Mouse (Mus musculus) stomach, embryonic 15.5 days (tissue): Measurements from ENCODE around the gene Slc39a2. TPM values are rescaled to one million over a fixed set of nuclear protein-coding genes. Genes with fewer than 3 reads are reported as not detected.

Source experiments
- ATAC-seq: fragments of 200-750 bp; cut with Nextera tagmentation; 2 replicates; pipeline ENCODE4 v1.8.0; 2017; ENCODE audit warnings: low read depth, moderate number of reproducible peaks, moderate TSS enrichment; ENCODE audit not compliant: insufficient read depth, low FRiP score
- H3K27ac ChIP-seq: fragments of 300-500 bp; sonication (generic); 2 replicates; pipeline ENCODE4 v1.5.1; 2015; ENCODE audit warnings: mild to moderate bottlenecking, inconsistent platforms
- H3K27me3 ChIP-seq: fragments of 300-500 bp; sonication (generic); replicated peaks from 2 replicates; pipeline ENCODE4 v1.6.1; 2015; ENCODE audit warnings: inconsistent platforms
- H3K36me3 ChIP-seq: fragments of 300-500 bp; sonication (generic); 2 replicates; pipeline ENCODE4 v1.6.1; 2015; ENCODE audit warnings: inconsistent platforms
- H3K4me1 ChIP-seq: fragments of 300-500 bp; sonication (generic); 2 replicates; pipeline ENCODE4 v1.6.1; 2015; ENCODE audit warnings: inconsistent platforms
- H3K4me2 ChIP-seq: fragments of 300-500 bp; sonication (generic); 2 replicates; pipeline ENCODE4 v1.6.1; 2015; ENCODE audit warnings: mild to moderate bottlenecking, inconsistent platforms
- H3K4me3 ChIP-seq: fragments of 300-500 bp; sonication (generic); replicated peaks from 2 replicates; pipeline ENCODE4 v1.5.1; 2015; ENCODE audit warnings: inconsistent platforms
- H3K9ac ChIP-seq: fragments of 300-500 bp; sonication (generic); 2 replicates; pipeline ENCODE4 v1.6.1; 2015; ENCODE audit warnings: inconsistent platforms
- H3K9me3 ChIP-seq: fragments of 300-500 bp; sonication (generic); 2 replicates; pipeline ENCODE4 v1.6.1; 2016; ENCODE audit warnings: inconsistent platforms
- WGBS: fragments of 180-500 bp; shearing (Covaris S2); methylation state at CpG from one replicate; pipeline ENCODE4 v1.1.7; 2015; 5-methylcytosine and 5-hydroxymethylcytosine counted together
- polyA plus RNA-seq: library from polyadenylated mRNA; unstranded; fragments of >200 nt; fragmentation: Nextera tagmentation; extraction: Ambion mirVana; gene quantifications from 2 replicates; pipeline ENCODE4 v1.2.1, GENCODE M21; 2015

Slc39a2 gene
- polyA plus RNA-seq, 1 experiment from 2014 or later = 0.73 TPM

GRCm38 (mm10) chr14:51884598-51885331 is 7.9 kb upstream of the Slc39a2 start, which contains the start of gene Mettl17:
Mettl17 (plus strand) TSS chr14:51884842.
- Histone ChIP-seq H3K27me3 (no peaks in the 10 kb centered on the region), H3K4me3 (peak within 1 kb of the TSS; percentile 71), H3K4me1 (peaks cover 11% of the 10 kb centered on the region; the same call in 1 of the 2 replicates), H3K36me3 (peaks cover 29% of the 10 kb centered on the region; the same call in 1 of the 2 replicates), H3K9me3 (no peaks in the 10 kb centered on the region), H3K9ac (peak within 1 kb of the TSS; percentile 46; the same call in 1 of the 2 replicates), H3K4me2 (peak within 1 kb of the TSS; percentile 74), H3K27ac (peak within 1 kb of the TSS; percentile 84)
- peak; percentile 96 for ATAC-seq
- 0% methylated on average over 43 of the region's 43 CpGs for WGBS

- no peak for ATAC-seq
- peak overlapping the region; percentile 71; the same call in 1 of the 2 replicates for H3K4me3 ChIP-seq
- WGBS = 69% methylated on average over 6 of the region's 6 CpGs
- peaks cover 40% of the 10 kb centered on the region for H3K36me3 ChIP-seq
- no peaks in the 10 kb centered on the region for H3K9me3 ChIP-seq
- H3K4me2 ChIP-seq = peak overlapping the region; percentile 74
- no peaks in the 10 kb centered on the region for H3K27me3 ChIP-seq
- H3K4me1 ChIP-seq = peaks cover 11% of the 10 kb centered on the region; the same call in 1 of the 2 replicates
- no peak overlapping the region for H3K27ac ChIP-seq
- H3K9ac ChIP-seq = no peak overlapping the region
Measured at GRCm38 (mm10) chr14:51886051-51886450, 6.6 kb upstream of the Slc39a2 start.

GRCm38 (mm10) chr14:51889833-51890232 is 2.9 kb upstream of the Slc39a2 start:
- H3K4me2 ChIP-seq = no peak overlapping the region
- no peak overlapping the region for H3K4me3 ChIP-seq
- no peak for ATAC-seq
- no peak overlapping the region for H3K9ac ChIP-seq
- H3K4me1 ChIP-seq = peaks cover 15% of the 10 kb centered on the region; the same call in 1 of the 2 replicates
- WGBS = 85% methylated on average over 6 of the region's 6 CpGs
- no peak overlapping the region for H3K27ac ChIP-seq
- no peaks in the 10 kb centered on the region for H3K9me3 ChIP-seq
- no peaks in the 10 kb centered on the region for H3K27me3 ChIP-seq
- peaks cover 48% of the 10 kb centered on the region for H3K36me3 ChIP-seq

- H3K36me3 ChIP-seq = peaks cover 32% of the 10 kb centered on the region
- 24% methylated on average over 10 of the region's 10 CpGs for WGBS
- no peak overlapping the region for H3K27ac ChIP-seq
- H3K27me3 ChIP-seq = no peaks in the 10 kb centered on the region
- H3K9ac ChIP-seq = no peak overlapping the region
- no peaks in the 10 kb centered on the region for H3K9me3 ChIP-seq
- 0 out of 2 replicates have a peak, but pooled peaks cover 4% of the 10 kb centered on the region for H3K4me1 ChIP-seq
- no peak overlapping the region for H3K4me2 ChIP-seq
- H3K4me3 ChIP-seq = no peak overlapping the region
- peak; percentile 85; the same call in 1 of the 2 replicates for ATAC-seq
Measured at GRCm38 (mm10) chr14:51893094-51893794, 555 bp downstream of the Slc39a2 start.

- Histone ChIP-seq H3K36me3 (peaks cover 28% of the 10 kb centered on the region), H3K4me1 (0 out of 2 replicates have a peak, but pooled peaks cover 4% of the 10 kb centered on the region), H3K27ac (no peak overlapping the region), H3K4me2 (no peak overlapping the region), H3K4me3 (no peak overlapping the region), H3K27me3 (no peaks in the 10 kb centered on the region), H3K9ac (no peak overlapping the region), H3K9me3 (no peaks in the 10 kb centered on the region)
- ATAC-seq = peak; percentile 24; the same call in 1 of the 2 replicates
- WGBS = 45% methylated on average over 3 of the region's 3 CpGs
Measured at GRCm38 (mm10) chr14:51893809-51894208, 1.1 kb downstream of the Slc39a2 start.

- H3K4me3 ChIP-seq = no peak overlapping the region
- H3K4me2 ChIP-seq = no peak overlapping the region
- WGBS = 81% methylated on average over 14 of the region's 14 CpGs
- H3K9me3 ChIP-seq = no peaks in the 10 kb centered on the region
- H3K4me1 ChIP-seq = 0 out of 2 replicates have a peak, but pooled peaks cover 4% of the 10 kb centered on the region
- no peaks in the 10 kb centered on the region for H3K27me3 ChIP-seq
- no peak overlapping the region for H3K9ac ChIP-seq
- ATAC-seq = no peak
- no peak overlapping the region for H3K27ac ChIP-seq
- H3K36me3 ChIP-seq = peaks cover 16% of the 10 kb centered on the region
Measured at GRCm38 (mm10) chr14:51895071-51895470, 2.4 kb downstream of the Slc39a2 start.

GRCm38 (mm10) chr14:51896019-51896418 is 3.3 kb downstream of the Slc39a2 start:
- H3K4me2 ChIP-seq = no peak overlapping the region
- ATAC-seq = no peak
- H3K4me3 ChIP-seq = no peak overlapping the region
- H3K9ac ChIP-seq = no peak overlapping the region
- no peaks in the 10 kb centered on the region for H3K27me3 ChIP-seq
- H3K36me3 ChIP-seq = peaks cover 9% of the 10 kb centered on the region
- no peaks in the 10 kb centered on the region for H3K9me3 ChIP-seq
- H3K27ac ChIP-seq = no peak overlapping the region
- 0 out of 2 replicates have a peak, but pooled peaks cover 4% of the 10 kb centered on the region for H3K4me1 ChIP-seq
- 66% methylated on average over 6 of the region's 6 CpGs for WGBS

- H3K9ac ChIP-seq = no peak overlapping the region
- no peaks in the 10 kb centered on the region for H3K27me3 ChIP-seq
- 0 out of 2 replicates have a peak, but pooled peaks cover 4% of the 10 kb centered on the region for H3K4me1 ChIP-seq
- H3K4me3 ChIP-seq = no peak overlapping the region
- H3K9me3 ChIP-seq = no peaks in the 10 kb centered on the region
- ATAC-seq = no peak
- H3K36me3 ChIP-seq = peaks cover 3% of the 10 kb centered on the region; the same call in 1 of the 2 replicates
- no peak overlapping the region for H3K4me2 ChIP-seq
- H3K27ac ChIP-seq = no peak overlapping the region
- 61% methylated on average over 8 of the region's 8 CpGs for WGBS
Measured at GRCm38 (mm10) chr14:51896539-51897170, 4.0 kb downstream of the Slc39a2 start.

- no peak overlapping the region for H3K4me2 ChIP-seq
- WGBS = 87% methylated on average over 1 of the region's 1 CpGs
- no peaks in the 10 kb centered on the region for H3K27me3 ChIP-seq
- no peak overlapping the region for H3K9ac ChIP-seq
- H3K4me1 ChIP-seq = 0 out of 2 replicates have a peak, but pooled peaks cover 3% of the 10 kb centered on the region
- H3K36me3 ChIP-seq = no peaks in the 10 kb centered on the region
- H3K9me3 ChIP-seq = no peaks in the 10 kb centered on the region
- no peak for ATAC-seq
- no peak overlapping the region for H3K27ac ChIP-seq
- no peak overlapping the region for H3K4me3 ChIP-seq
Measured at GRCm38 (mm10) chr14:51899351-51899750, 6.7 kb downstream of the Slc39a2 start.

- H3K9ac ChIP-seq = no peak overlapping the region
- H3K4me2 ChIP-seq = no peak overlapping the region
- 0 out of 2 replicates have a peak, but pooled peaks cover 4% of the 10 kb centered on the region for H3K36me3 ChIP-seq
- 47% methylated on average over 9 of the region's 9 CpGs for WGBS
- H3K9me3 ChIP-seq = no peaks in the 10 kb centered on the region
- H3K27me3 ChIP-seq = no peaks in the 10 kb centered on the region
- no peak overlapping the region for H3K4me3 ChIP-seq
- peak; percentile 67; the same call in 1 of the 2 replicates for ATAC-seq
- 0 out of 2 replicates have a peak, but pooled peaks cover 3% of the 10 kb centered on the region for H3K4me1 ChIP-seq
- H3K27ac ChIP-seq = 0 out of 2 replicates have a peak overlapping the region, but pooled peaks have one; percentile 9
Measured at GRCm38 (mm10) chr14:51902806-51903710, 10.4 kb downstream of the Slc39a2 start.
